ENCODE assay signal across 8 mouse cellular contexts in genomic region chr8:48554762-48555545, GRCm38 (mm10).
DNase-seq lines count a peak whose midpoint lies in the region; ATAC-seq and TF ChIP-seq lines count a peak whose summit lies in the region.

No protein-coding gene starts in this region.

- ATAC-seq in heart, embryonic 13.5 days (ENCODE audit: extremely low read depth, insufficient number of reproducible peaks, low FRiP score, low TSS enrichment), result peak; percentile 93
- ATAC-seq in kidney, embryonic 15.5 days (replicated peaks; ENCODE audit: low FRiP score), result peak; percentile 97
- peak; percentile 94 for ATAC-seq in neural tube, embryonic 15.5 days (ENCODE audit: low FRiP score)

- no peaks in the 10 kb centered on the region; the same call in 1 of the 2 replicates for H3K79me2 ChIP-seq in liver, adult 2 months (ENCODE audit: control insufficient read depth, insufficient read depth, low read length)

- peak overlapping the region; percentile 88 for H3K27ac ChIP-seq in embryonic fibroblast, embryonic 13.5 days (ENCODE audit: insufficient read depth, low read length)
- H3K27ac ChIP-seq in heart, embryonic 13.5 days (replicated peaks), result peak overlapping the region; percentile 91
- peak overlapping the region; percentile 96 for H3K27ac ChIP-seq in kidney, embryonic 15.5 days
- H3K27ac ChIP-seq in liver, adult 2 months (replicated peaks; ENCODE audit: insufficient read depth, low read depth, low read length), result peak overlapping the region; percentile 67
- H3K27ac ChIP-seq in neural tube, embryonic 15.5 days (replicated peaks), result peak overlapping the region; percentile 96

- no peaks in the 10 kb centered on the region for H3K4me1 ChIP-seq in lung, adult 2 months (ENCODE audit: control insufficient read depth, insufficient read depth, low read length)
- no peaks in the 10 kb centered on the region for H3K4me1 ChIP-seq in embryonic fibroblast, embryonic 13.5 days (ENCODE audit: control insufficient read depth, insufficient read depth, low read length)
- H3K4me1 ChIP-seq in heart, embryonic 13.5 days, result 0 out of 2 replicates have a peak, but pooled peaks cover 10% of the 10 kb centered on the region
- H3K4me1 ChIP-seq in kidney, embryonic 15.5 days, result peaks cover 17% of the 10 kb centered on the region
- peaks cover 2% of the 10 kb centered on the region; the same call in 1 of the 2 replicates for H3K4me1 ChIP-seq in liver, adult 2 months (ENCODE audit: control insufficient read depth, insufficient read depth, low read length)
- H3K4me1 ChIP-seq in neural tube, embryonic 15.5 days, result peaks cover 14% of the 10 kb centered on the region

- H3K27me3 ChIP-seq in heart, embryonic 13.5 days (replicated peaks), result peaks cover 3% of the 10 kb centered on the region; the same call in 1 of the 2 replicates
- no peaks in the 10 kb centered on the region for H3K27me3 ChIP-seq in kidney, embryonic 15.5 days
- no peaks in the 10 kb centered on the region for H3K27me3 ChIP-seq in liver, adult 2 months (ENCODE audit: control insufficient read depth, insufficient read depth, low read length)
- no peaks in the 10 kb centered on the region for H3K27me3 ChIP-seq in neural tube, embryonic 15.5 days (replicated peaks)

- H3K36me3 ChIP-seq in heart, embryonic 13.5 days, result no peaks in the 10 kb centered on the region
- no peaks in the 10 kb centered on the region for H3K36me3 ChIP-seq in kidney, embryonic 15.5 days
- H3K36me3 ChIP-seq in liver, adult 2 months (ENCODE audit: control insufficient read depth, insufficient read depth, low read length), result no peaks in the 10 kb centered on the region
- no peaks in the 10 kb centered on the region for H3K36me3 ChIP-seq in neural tube, embryonic 15.5 days

- no peaks in the 10 kb centered on the region for H3K9me3 ChIP-seq in heart, embryonic 13.5 days
- H3K9me3 ChIP-seq in kidney, embryonic 15.5 days (replicated peaks), result no peaks in the 10 kb centered on the region
- no peaks in the 10 kb centered on the region for H3K9me3 ChIP-seq in neural tube, embryonic 15.5 days (replicated peaks)

- TF ChIP-seq POLR2A in lung, adult 2 months (IDR thresholded peaks at IDR 0.05; ENCODE audit: borderline replicate concordance, extremely low read depth, low read depth, low read length), result no peak
- peak; percentile 58 for TF ChIP-seq POLR2A in embryonic fibroblast, embryonic 13.5 days (IDR thresholded peaks at IDR 0.05; ENCODE audit: low read depth, low read length)
- TF ChIP-seq POLR2A in liver, adult 2 months (IDR thresholded peaks at IDR 0.05; ENCODE audit: extremely low read depth, insufficient read depth, low read length), result no peak

- H3K4me3 ChIP-seq in lung, adult 2 months (replicated peaks; ENCODE audit: extremely low read depth, low read depth, low read length), result peak overlapping the region; percentile 2
- peak overlapping the region; percentile 71 for H3K4me3 ChIP-seq in embryonic fibroblast, embryonic 13.5 days (ENCODE audit: insufficient read depth, low read length)
- H3K4me3 ChIP-seq in heart, embryonic 13.5 days, result peak overlapping the region; percentile 86
- H3K4me3 ChIP-seq in kidney, embryonic 15.5 days (replicated peaks), result peak overlapping the region; percentile 85
- H3K4me3 ChIP-seq in liver, adult 2 months (ENCODE audit: insufficient read depth, low read depth, low read length), result peak overlapping the region; percentile 85
- peak overlapping the region; percentile 85 for H3K4me3 ChIP-seq in neural tube, embryonic 15.5 days (replicated peaks)

- peak overlapping the region; percentile 89 for H3K9ac ChIP-seq in heart, embryonic 13.5 days
- peak overlapping the region; percentile 78 for H3K9ac ChIP-seq in kidney, embryonic 15.5 days
- peak overlapping the region; percentile 81 for H3K9ac ChIP-seq in liver, adult 2 months (ENCODE audit: low read depth, low read length)
- peak overlapping the region; percentile 91 for H3K9ac ChIP-seq in neural tube, embryonic 15.5 days (replicated peaks)

- DNase-seq in lung, adult 2 months, result no peak
- no peak for DNase-seq in lung, postnatal 25 days (ENCODE audit: low spot score)
- peak; percentile 58 for DNase-seq in liver, adult 2 months (ENCODE audit: extremely low read depth, low read depth, low spot score)
- DNase-seq in urinary bladder, adult 18-20 months (ENCODE audit: low spot score in 2 of 2), result peak; percentile 49 to 50

- H3K4me2 ChIP-seq in heart, embryonic 13.5 days, result peak overlapping the region; percentile 95
- peak overlapping the region; percentile 93 for H3K4me2 ChIP-seq in kidney, embryonic 15.5 days
- peak overlapping the region; percentile 92 for H3K4me2 ChIP-seq in neural tube, embryonic 15.5 days

- TF ChIP-seq CTCF in lung, adult 2 months (IDR thresholded peaks at IDR 0.05; ENCODE audit: insufficient read depth, low read length), result no peak
- TF ChIP-seq CTCF in embryonic fibroblast, embryonic 13.5 days (IDR thresholded peaks at IDR 0.05; ENCODE audit: borderline replicate concordance, insufficient read depth, low read length), result no peak
- TF ChIP-seq CTCF in liver, adult 2 months (IDR thresholded peaks at IDR 0.05; ENCODE audit: low read depth, low read length), result no peak

- WGBS in lung, adult 2 months, result 1% methylated on average over 80 of the region's 86 CpGs
- WGBS in heart, embryonic 13.5 days, result under 1% methylated on average over 72 of the region's 86 CpGs
- WGBS in kidney, embryonic 15.5 days, result under 1% methylated on average over 80 of the region's 86 CpGs
- under 1% methylated on average over 84 of the region's 86 CpGs for WGBS in liver, adult 2 months
- WGBS in neural tube, embryonic 15.5 days, result under 1% methylated on average over 68 of the region's 86 CpGs

Comparison
In these comparisons a context has a peak if more than half of its experiments do, and no peak if none do; other contexts are left out.
1. DNase-seq: peak in liver, adult 2 months (single experiment) and urinary bladder, adult 18-20 months (2 of 2); none in lung, adult 2 months (single experiment) and lung, postnatal 25 days (single experiment).
2. H3K4me3 ChIP-seq: peak in every context shown above with its lines; median percentile 86 in heart, embryonic 13.5 days; 85 in kidney, embryonic 15.5 days; 85 in liver, adult 2 months; 85 in neural tube, embryonic 15.5 days; 71 in embryonic fibroblast, embryonic 13.5 days; 2 in lung, adult 2 months.
3. Peak in every context shown above with its lines, with median percentiles within 50 percentile points of each other: H3K27ac ChIP-seq, ATAC-seq, H3K4me2 ChIP-seq and H3K9ac ChIP-seq.